Mouse (Mus musculus): ENCODE results near the gene Vcan. TPM values are rescaled to one million over a fixed set of nuclear protein-coding genes. Genes with fewer than 3 reads are reported as not detected.

Vcan gene
- polyA plus RNA-seq, 1 experiment: 2.7 TPM

GRCm38 (mm10) chr13:89645589-89645988 lies 96.7 kb downstream of the Vcan start:
- WGBS: 93% methylated on average over 2 of the region's 2 CpGs
- Histone ChIP-seq H3K27me3 (ENCODE audit: control insufficient read depth, insufficient read depth, low read length) (no peaks in the 10 kb centered on the region), H3K27ac (ENCODE audit: control insufficient read depth, insufficient read depth, low read length) (no peak overlapping the region), H3K4me3 (ENCODE audit: control insufficient read depth, insufficient read depth, low read length) (no peak overlapping the region), H3K36me3 (ENCODE audit: control insufficient read depth, insufficient read depth, low read length) (no peaks in the 10 kb centered on the region), H3K4me1 (replicated peaks; ENCODE audit: control insufficient read depth, insufficient read depth, low read length) (no peaks in the 10 kb centered on the region)
- no peak for TF ChIP-seq CTCF (IDR thresholded peaks at IDR 0.05; ENCODE audit: borderline replicate concordance, control insufficient read depth, extremely low read depth, insufficient read depth, low read length, poor library complexity)
- TF ChIP-seq POLR2A (IDR thresholded peaks at IDR 0.05; ENCODE audit: control insufficient read depth, extremely low read depth, insufficient read depth, low read length, poor library complexity): no peak
- DNase-seq: no peak

DNA sequence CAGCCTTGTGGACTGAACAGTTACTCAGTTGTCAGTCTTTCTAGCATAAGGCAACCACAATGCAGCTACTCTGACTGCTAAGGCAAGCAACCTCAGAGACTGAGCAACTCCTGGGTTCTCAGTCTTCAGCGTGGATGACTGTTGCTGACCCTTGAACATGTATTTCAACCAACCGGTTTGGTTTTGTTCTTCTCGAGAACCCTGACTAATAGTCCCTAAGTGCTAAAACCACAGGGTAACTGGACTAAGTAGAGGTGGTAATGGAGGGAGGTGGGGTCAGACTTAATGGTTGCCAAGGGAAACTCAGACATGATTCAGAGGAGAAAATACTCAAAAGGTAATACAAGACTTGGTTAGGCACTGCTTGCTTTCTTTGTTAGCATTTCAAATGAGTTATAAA lies 105.3 kb downstream of the Vcan start:
- no peak for DNase-seq
- Histone ChIP-seq H3K36me3 (ENCODE audit: control insufficient read depth, insufficient read depth, low read length) (no peaks in the 10 kb centered on the region), H3K27ac (ENCODE audit: control insufficient read depth, insufficient read depth, low read length) (no peak overlapping the region), H3K27me3 (ENCODE audit: control insufficient read depth, insufficient read depth, low read length) (no peaks in the 10 kb centered on the region), H3K4me1 (replicated peaks; ENCODE audit: control insufficient read depth, insufficient read depth, low read length) (no peaks in the 10 kb centered on the region), H3K4me3 (ENCODE audit: control insufficient read depth, insufficient read depth, low read length) (no peak overlapping the region)
- TF ChIP-seq POLR2A (IDR thresholded peaks at IDR 0.05; ENCODE audit: control insufficient read depth, extremely low read depth, insufficient read depth, low read length, poor library complexity) (no peak), CTCF (IDR thresholded peaks at IDR 0.05; ENCODE audit: borderline replicate concordance, control insufficient read depth, extremely low read depth, insufficient read depth, low read length, poor library complexity) (no peak)
- WGBS: 87% methylated on average over 3 of the region's 3 CpGs

DNA sequence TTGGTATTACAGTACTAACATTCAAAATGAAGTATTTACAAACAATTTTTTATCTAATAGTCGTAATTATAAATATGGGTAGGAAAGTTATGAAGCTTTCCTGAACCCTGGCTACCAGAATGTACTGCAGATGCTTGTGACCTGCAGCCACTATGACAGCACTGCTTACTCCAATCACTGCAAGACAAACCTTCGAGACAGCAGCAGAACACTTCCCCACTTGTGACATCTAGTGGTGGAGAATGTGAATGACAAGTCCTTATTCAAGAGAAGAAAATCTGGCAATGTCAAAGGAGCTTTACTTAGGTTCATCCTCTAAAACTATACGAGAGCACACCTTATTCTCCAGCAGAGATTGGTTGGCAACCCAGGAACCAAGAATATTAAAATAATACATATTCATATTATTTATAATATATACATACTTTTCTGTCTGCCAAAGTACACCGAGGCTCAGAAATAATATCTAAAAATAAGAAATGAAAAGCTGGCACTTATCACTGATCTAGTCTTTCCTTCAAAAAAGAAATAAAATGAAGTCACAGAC lies 108.1 kb downstream of the Vcan start:
- Histone ChIP-seq H3K36me3 (ENCODE audit: control insufficient read depth, insufficient read depth, low read length) (no peaks in the 10 kb centered on the region), H3K27me3 (ENCODE audit: control insufficient read depth, insufficient read depth, low read length) (no peaks in the 10 kb centered on the region), H3K4me3 (ENCODE audit: control insufficient read depth, insufficient read depth, low read length) (no peak overlapping the region), H3K4me1 (replicated peaks; ENCODE audit: control insufficient read depth, insufficient read depth, low read length) (no peaks in the 10 kb centered on the region), H3K27ac (ENCODE audit: control insufficient read depth, insufficient read depth, low read length) (no peak overlapping the region)
- TF ChIP-seq POLR2A (IDR thresholded peaks at IDR 0.05; ENCODE audit: control insufficient read depth, extremely low read depth, insufficient read depth, low read length, poor library complexity): no peak
- no peak for TF ChIP-seq CTCF (IDR thresholded peaks at IDR 0.05; ENCODE audit: borderline replicate concordance, control insufficient read depth, extremely low read depth, insufficient read depth, low read length, poor library complexity)
- 28% methylated on average over 4 of the region's 4 CpGs for WGBS
- DNase-seq: peak; percentile 2

GRCm38 (mm10) chr13:89619064-89619463 lies 123.2 kb downstream of the Vcan start:
- 87% methylated on average over 3 of the region's 3 CpGs for WGBS
- no peaks in the 10 kb centered on the region for H3K27me3 ChIP-seq (ENCODE audit: control insufficient read depth, insufficient read depth, low read length)
- TF ChIP-seq POLR2A (IDR thresholded peaks at IDR 0.05; ENCODE audit: control insufficient read depth, extremely low read depth, insufficient read depth, low read length, poor library complexity) (no peak), CTCF (IDR thresholded peaks at IDR 0.05; ENCODE audit: borderline replicate concordance, control insufficient read depth, extremely low read depth, insufficient read depth, low read length, poor library complexity) (no peak)
- H3K4me3 ChIP-seq (ENCODE audit: control insufficient read depth, insufficient read depth, low read length): no peak overlapping the region
- no peak for DNase-seq
- H3K27ac ChIP-seq (ENCODE audit: control insufficient read depth, insufficient read depth, low read length): no peak overlapping the region
- no peaks in the 10 kb centered on the region for H3K4me1 ChIP-seq (replicated peaks; ENCODE audit: control insufficient read depth, insufficient read depth, low read length)
- H3K36me3 ChIP-seq (ENCODE audit: control insufficient read depth, insufficient read depth, low read length): no peaks in the 10 kb centered on the region

DNA sequence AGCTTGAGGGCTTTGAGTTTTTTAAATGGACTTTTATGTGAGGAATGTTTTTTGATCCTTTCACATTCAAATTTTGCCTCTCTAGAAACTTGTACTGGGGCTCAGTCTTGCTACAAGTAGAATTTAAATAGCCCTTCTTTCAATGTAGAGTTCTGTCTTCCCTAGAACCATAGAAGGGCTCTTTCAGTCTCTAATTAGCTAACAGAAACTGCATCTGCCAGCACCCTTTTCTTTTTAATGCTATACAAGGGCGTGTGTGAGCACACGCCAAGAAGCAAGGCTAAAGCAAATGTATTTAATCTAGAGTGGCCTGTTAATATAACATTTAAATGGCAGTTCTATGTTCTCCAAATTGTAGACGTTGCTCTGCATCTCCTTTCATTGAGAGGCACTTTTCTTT lies 134.9 kb downstream of the Vcan start:
- no peak overlapping the region for H3K27ac ChIP-seq (ENCODE audit: control insufficient read depth, insufficient read depth, low read length)
- H3K27me3 ChIP-seq (ENCODE audit: control insufficient read depth, insufficient read depth, low read length): no peaks in the 10 kb centered on the region
- no peak for DNase-seq
- 89% methylated on average over 3 of the region's 3 CpGs for WGBS
- TF ChIP-seq CTCF (IDR thresholded peaks at IDR 0.05; ENCODE audit: borderline replicate concordance, control insufficient read depth, extremely low read depth, insufficient read depth, low read length, poor library complexity): no peak
- TF ChIP-seq POLR2A (IDR thresholded peaks at IDR 0.05; ENCODE audit: control insufficient read depth, extremely low read depth, insufficient read depth, low read length, poor library complexity): no peak
- no peaks in the 10 kb centered on the region for H3K36me3 ChIP-seq (ENCODE audit: control insufficient read depth, insufficient read depth, low read length)
- H3K4me1 ChIP-seq (replicated peaks; ENCODE audit: control insufficient read depth, insufficient read depth, low read length): no peaks in the 10 kb centered on the region
- H3K4me3 ChIP-seq (ENCODE audit: control insufficient read depth, insufficient read depth, low read length): no peak overlapping the region

Other genes starting within 250 kb of the Vcan start
- 0.03 and 0.05 TPM in 2 replicates for gene Hapln1, start 202.7 kb downstream of the Vcan start, polyA plus RNA-seq (2012; rRNA removed)